Mouse (Mus musculus): ENCODE measurements at regions not wholly inside any gene's neighbourhood (a gene's known extent, or its start where the extent isn't known, plus 50 kb on each side); places are given as distances from the start of the nearest gene placed in this dataset.

GRCm38 (mm10) chr2:93096078-93096729 lies 50.2 kb upstream of the Prdm11 start:
- Histone ChIP-seq H3K27ac (ENCODE audit: low read length) (no peak overlapping the region), H3K36me3 (ENCODE audit: control insufficient read depth, insufficient read depth, low read length) (no peaks in the 10 kb centered on the region), H3K9me3 (ENCODE audit: control insufficient read depth, low read length) (no peaks in the 10 kb centered on the region), H3K4me1 (replicated peaks; ENCODE audit: control insufficient read depth, insufficient read depth, low read length) (peaks cover 7% of the 10 kb centered on the region; the same call in 1 of the 2 replicates), H3K27me3 (ENCODE audit: control insufficient read depth, insufficient read depth, low read depth, low read length) (no peaks in the 10 kb centered on the region), H3K4me3 (ENCODE audit: low read length) (no peak overlapping the region), H3K4me2 (ENCODE audit: low read depth, low read length) (no peak overlapping the region), H3K9ac (ENCODE audit: low read length) (no peak overlapping the region)
- WGBS, result 68% methylated on average over 6 of the region's 6 CpGs
- ATAC-seq (ENCODE audit: low read depth), result no peak

Data from lung, embryonic 16.5 days (tissue).